Mouse (Mus musculus) liver, embryonic 14.5 days (tissue): Measurements from ENCODE around the gene Tor1aip2. TPM values are rescaled to one million over a fixed set of nuclear protein-coding genes. Genes with fewer than 3 reads are reported as not detected.
A peak's percentile ranks its signal among the peaks of the same experiment; 100 is the strongest.

Experiments
- ATAC-seq: fragments of 200-750 bp; cut with Nextera tagmentation; 2 replicates; pipeline ENCODE4 v1.8.0; 2017; ENCODE audit warnings: moderate number of reproducible peaks, mild to moderate bottlenecking, moderate library complexity; ENCODE audit not compliant: insufficient read depth
- DNase-seq, 3 experiments: peaks; one replicate each; pipeline ENCODE4 v3.0.0-alpha.2; 2012 to 2013; ENCODE audit warnings: low read depth in 3 of 3, low spot score in 3 of 3
- H3K27ac ChIP-seq: fragments of 300-500 bp; sonication (generic); 2 replicates; pipeline ENCODE4 v1.5.1; 2014; ENCODE audit warnings: moderate library complexity, mild to moderate bottlenecking, control low read depth, inconsistent platforms
- H3K27me3 ChIP-seq: fragments of 300-500 bp; sonication (generic); 2 replicates; pipeline ENCODE4 v1.6.1; 2014; ENCODE audit warnings: mild to moderate bottlenecking, low read length, moderate library complexity; ENCODE audit not compliant: control insufficient read depth, insufficient read depth
- H3K36me3 ChIP-seq: fragments of 300-500 bp; sonication (generic); replicated peaks from 2 replicates; pipeline ENCODE4 v1.6.1; 2014; ENCODE audit warnings: low read depth; ENCODE audit not compliant: control insufficient read depth, insufficient read depth
- H3K4me1 ChIP-seq, 2 experiments: fragments of 200-500 bp in 1 of 2; fragments of 300-500 bp in 1 of 2; sonication (generic) in 1 of 2; replicated peaks; 2 replicates each; pipeline ENCODE4 v1.6.1; 2012 to 2014; ENCODE audit warnings: antibody characterized with exemption in 1 of 2, inconsistent platforms in 1 of 2, low read length in 1 of 2; ENCODE audit not compliant: control insufficient read depth in 2 of 2, insufficient read depth in 2 of 2
- H3K4me2 ChIP-seq: fragments of 300-500 bp; sonication (generic); 2 replicates; pipeline ENCODE4 v1.6.1; 2014; ENCODE audit warnings: low read depth, mild to moderate bottlenecking, control low read depth, moderate library complexity
- H3K4me3 ChIP-seq, 2 experiments: fragments of 200-500 bp in 1 of 2; fragments of 300-500 bp in 1 of 2; sonication (generic) in 1 of 2; 2 replicates each; pipeline ENCODE4 v1.5.1; 2012 to 2014; ENCODE audit warnings: low read depth in 2 of 2, low read length in 2 of 2, mild to moderate bottlenecking in 2 of 2, control low read depth in 1 of 2, inconsistent platforms in 1 of 2, moderate library complexity in 1 of 2; ENCODE audit not compliant: insufficient read depth in 1 of 2
- H3K9ac ChIP-seq: fragments of 300-500 bp; sonication (generic); replicated peaks from 2 replicates; pipeline ENCODE4 v1.6.1; 2014; ENCODE audit warnings: mild to moderate bottlenecking, control low read depth, moderate library complexity
- H3K9me3 ChIP-seq: fragments of 300-500 bp; sonication (generic); 2 replicates; pipeline ENCODE4 v1.6.1; 2016; ENCODE audit warnings: low read length, mixed read lengths; ENCODE audit not compliant: control insufficient read depth
- CTCF ChIP-seq: IDR thresholded peaks from 2 replicates; pipeline ENCODE4 v1.5.1; 2016; ENCODE audit warnings: antibody characterized with exemption, low read depth, control low read depth
- EP300 ChIP-seq: IDR thresholded peaks from 2 replicates; pipeline ENCODE4 v1.6.1; 2016; ENCODE audit warnings: antibody characterized with exemption, low read depth
- WGBS: fragments of 180-500 bp; shearing (Covaris S2); extraction: QIAGEN DNeasy Blood & Tissue Kit; methylation state at CpG from one replicate; pipeline ENCODE4 v1.1.7; 2014; ENCODE audit not compliant: insufficient replicate concordance; 5-methylcytosine and 5-hydroxymethylcytosine counted together
- polyA plus RNA-seq, 2 experiments: library from polyadenylated mRNA; depleted of rRNA in 1 of 2; stranded (reverse) in 1 of 2; unstranded in 1 of 2; fragments of >200 nt; fragmentation: Nextera tagmentation in 1 of 2; extraction: Ambion mirVana in 1 of 2; gene quantifications; 2 replicates each; pipeline versions ENCODE4 v1.2.1 to v1.2.3; 2012 to 2014

The Tor1aip2 gene
- polyA plus RNA-seq, 2 experiments, result 34.6 to 40.2 TPM

DNA sequence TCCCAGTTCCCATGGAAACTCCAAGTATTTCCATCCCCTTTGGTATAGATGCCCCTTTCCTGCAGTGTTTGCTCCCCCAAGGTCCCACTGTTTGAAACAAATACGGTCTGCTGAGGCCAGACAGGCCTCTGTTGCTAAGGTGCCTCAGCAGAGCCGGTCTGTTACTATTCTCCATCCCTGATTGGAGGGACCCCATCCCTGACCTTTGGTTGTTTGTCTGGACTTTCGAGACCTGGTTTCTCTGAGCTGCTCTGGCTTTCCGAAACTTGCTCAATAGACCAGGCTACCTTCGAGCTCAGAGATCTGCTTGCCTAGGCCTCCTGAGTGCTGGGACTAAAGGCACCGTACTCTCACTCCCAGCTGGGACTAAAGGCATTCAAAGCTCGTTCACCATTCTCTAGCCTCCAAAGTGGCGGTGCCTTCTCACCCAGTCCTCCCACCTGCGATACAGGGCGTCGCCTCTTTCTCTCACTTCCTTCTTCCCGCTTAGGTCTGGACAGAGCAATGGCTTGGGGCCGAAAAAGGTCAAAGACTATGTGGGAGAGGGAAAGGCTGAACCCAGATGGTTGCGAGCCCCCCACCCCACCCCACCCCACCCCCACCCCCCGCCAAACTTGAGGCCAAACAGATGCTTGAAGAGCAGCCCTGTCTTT lies 38.1 kb downstream of the Tor1aip2 start:
- WGBS, result 59% methylated on average over 15 of the region's 15 CpGs
- Histone ChIP-seq H3K27me3 (no peaks in the 10 kb centered on the region), H3K4me1 (peaks cover 0 to 5% of the 10 kb centered on the region in 2 experiments; a peak in 1 of 4 replicates), H3K27ac (no peak overlapping the region), H3K4me3 (no peak overlapping the region), H3K9me3 (no peaks in the 10 kb centered on the region), H3K36me3 (no peaks in the 10 kb centered on the region), H3K4me2 (no peak overlapping the region), H3K9ac (no peak overlapping the region)
- peak in 2 of 3 experiments; percentile 16 to 26 for DNase-seq
- TF ChIP-seq EP300 (no peak), CTCF (no peak)
- peak; percentile 50 for ATAC-seq

DNA sequence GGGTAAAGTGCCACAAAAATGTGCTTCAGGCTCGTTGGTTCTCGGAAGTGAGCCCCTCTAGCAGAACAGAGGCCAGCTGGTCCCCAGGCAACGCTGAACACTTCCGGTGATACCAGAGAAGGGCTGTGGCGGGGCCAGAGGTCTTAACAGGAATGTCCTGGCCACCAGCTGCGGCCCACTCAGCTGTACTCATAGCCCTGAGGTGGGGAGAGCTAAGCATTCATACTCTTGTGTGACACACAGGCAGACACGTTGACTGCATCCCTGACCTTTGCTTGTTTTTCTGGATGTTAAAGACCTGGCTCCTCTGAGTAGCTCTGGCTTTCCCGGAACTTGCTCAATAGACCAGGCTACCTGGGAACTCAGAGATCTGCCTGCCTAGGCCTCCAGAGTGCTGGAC lies 39.4 kb downstream of the Tor1aip2 start:
- Histone ChIP-seq H3K36me3 (no peaks in the 10 kb centered on the region), H3K4me3 (no peak overlapping the region), H3K4me1 (peaks cover 0 to 5% of the 10 kb centered on the region in 2 experiments; a peak in 1 of 4 replicates), H3K27me3 (no peaks in the 10 kb centered on the region), H3K27ac (no peak overlapping the region), H3K9ac (no peak overlapping the region), H3K9me3 (no peaks in the 10 kb centered on the region), H3K4me2 (no peak overlapping the region)
- TF ChIP-seq CTCF (no peak), EP300 (no peak)
- ATAC-seq, result no peak
- no peak for DNase-seq
- WGBS, result 57% methylated on average over 8 of the region's 8 CpGs

DNA sequence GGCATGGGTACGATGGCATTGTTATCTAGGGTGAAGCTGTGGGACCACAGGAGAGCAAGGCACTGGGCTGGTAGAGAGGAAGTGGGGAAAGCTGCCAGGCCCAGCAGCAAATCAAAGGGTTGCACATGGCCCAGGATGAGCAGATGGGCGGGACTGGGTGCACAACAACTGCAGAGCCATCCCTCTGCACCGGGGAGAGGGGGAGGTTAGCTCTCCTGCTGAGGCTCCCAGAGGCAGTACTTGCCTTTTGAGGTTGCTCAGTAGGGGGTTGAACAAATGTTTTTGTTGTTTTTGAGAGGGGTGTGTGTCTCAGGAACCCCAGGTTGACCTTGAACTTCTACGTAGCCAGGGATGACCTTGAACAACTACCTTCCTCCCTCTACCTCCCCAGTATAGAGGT lies 41.3 kb downstream of the Tor1aip2 start:
- DNase-seq (no peak), ATAC-seq (no peak)
- Histone ChIP-seq H3K9me3 (no peaks in the 10 kb centered on the region), H3K9ac (no peak overlapping the region), H3K4me1 (peaks cover 0 to 5% of the 10 kb centered on the region in 2 experiments; a peak in 1 of 4 replicates), H3K36me3 (no peaks in the 10 kb centered on the region), H3K27me3 (no peaks in the 10 kb centered on the region), H3K27ac (no peak overlapping the region), H3K4me3 (no peak overlapping the region), H3K4me2 (no peak overlapping the region)
- no peak for TF ChIP-seq EP300
- TF ChIP-seq CTCF, result no peak
- 29% methylated on average over 4 of the region's 4 CpGs for WGBS

DNA sequence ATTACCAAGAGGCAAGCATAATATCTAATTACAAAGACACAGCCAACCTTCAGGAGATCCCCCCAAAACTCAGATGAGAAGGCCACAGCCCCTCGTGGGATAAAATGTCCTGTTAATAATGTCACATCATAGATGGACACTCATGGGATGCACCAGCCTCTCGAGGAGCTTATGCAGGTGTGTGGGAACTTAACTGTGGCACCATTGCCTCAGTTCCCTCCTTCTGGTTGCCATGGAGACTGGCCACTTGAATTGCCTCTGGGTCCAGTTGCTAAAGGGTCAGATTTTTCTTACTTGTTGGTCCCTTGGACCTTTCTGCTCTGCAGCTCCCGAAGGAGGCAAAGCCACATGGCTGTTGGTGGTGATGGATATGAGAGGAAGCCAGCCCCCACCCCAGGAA lies 42.5 kb downstream of the Tor1aip2 start:
- no peak for ATAC-seq
- Histone ChIP-seq H3K4me1 (peaks cover 0 to 1% of the 10 kb centered on the region in 2 experiments; a peak in 1 of 4 replicates), H3K4me2 (no peak overlapping the region), H3K27me3 (no peaks in the 10 kb centered on the region), H3K36me3 (no peaks in the 10 kb centered on the region), H3K9me3 (no peaks in the 10 kb centered on the region), H3K27ac (no peak overlapping the region), H3K4me3 (no peak overlapping the region), H3K9ac (no peak overlapping the region)
- WGBS, result 50% methylated on average over 3 of the region's 3 CpGs
- DNase-seq, result no peak
- TF ChIP-seq CTCF (no peak), EP300 (no peak)

DNA sequence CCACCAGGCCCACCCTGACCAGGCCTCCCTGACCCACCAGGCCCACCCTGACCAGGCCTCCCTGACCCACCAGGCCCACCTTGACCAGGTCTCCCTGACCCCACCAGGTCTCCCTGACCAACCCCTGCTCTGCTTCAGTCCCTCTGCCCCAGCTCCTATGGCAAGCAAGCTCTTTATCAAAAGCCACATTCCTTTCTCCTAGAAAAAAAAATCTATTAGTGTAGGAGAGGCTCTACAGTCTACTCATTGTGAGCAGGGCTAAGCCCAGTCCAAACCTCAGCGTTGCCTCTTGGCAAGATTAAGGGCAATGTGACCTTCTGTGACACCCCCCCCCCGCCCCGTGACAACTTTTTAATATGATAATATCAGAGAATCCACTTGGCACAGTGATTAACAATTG lies 49.4 kb downstream of the Tor1aip2 start:
- TF ChIP-seq CTCF (no peak), EP300 (no peak)
- no peak overlapping the region for H3K9ac ChIP-seq
- 51% methylated on average over 3 of the region's 3 CpGs for WGBS

More for the DNA sequence above, 49.4 kb downstream of the Tor1aip2 start:
- H3K4me2 ChIP-seq, result no peak overlapping the region
- ATAC-seq, result no peak
- H3K27ac ChIP-seq, result no peak overlapping the region
- no peaks in the 10 kb centered on the region for H3K4me1 ChIP-seq
- DNase-seq, result no peak
- H3K27me3 ChIP-seq, result no peaks in the 10 kb centered on the region
- no peak overlapping the region for H3K4me3 ChIP-seq
- no peaks in the 10 kb centered on the region for H3K9me3 ChIP-seq
- H3K36me3 ChIP-seq, result no peaks in the 10 kb centered on the region
